Mouse (Mus musculus) testis, adult 2 months (tissue): Measurements from ENCODE around the gene Zfp825.

ENCODE experiments used
- CTCF ChIP-seq: fragments of 200-500 bp; IDR thresholded peaks from 2 replicates; pipeline ENCODE4 v1.5.1; 2012; ENCODE audit warnings: low read depth, mild to moderate bottlenecking, inconsistent platforms, low read length, moderate library complexity; ENCODE audit not compliant: control insufficient read depth, insufficient read depth, insufficient replicate concordance
- POLR2A ChIP-seq: fragments of 200-500 bp; IDR thresholded peaks from 2 replicates; pipeline ENCODE4 v1.6.1; 2012; ENCODE audit warnings: low read depth, mild to moderate bottlenecking, inconsistent platforms, low read length, moderate library complexity; ENCODE audit not compliant: control insufficient read depth

- TF ChIP-seq CTCF (no peak), POLR2A (no peak)
Observed at GRCm38 (mm10) chr13:74534096-74534495, 40.3 kb upstream of the Zfp825 start.
